Mouse (Mus musculus) limb, embryonic 10.5 days (tissue): ENCODE measurements around the gene Gm9767. TPM values are rescaled to one million over a fixed set of nuclear protein-coding genes. Genes with fewer than 3 reads are reported as not detected.

ENCODE experiments used
- DNase-seq: peaks from one replicate; pipeline ENCODE4 v3.0.0-alpha.2; 2017; ENCODE audit warnings: low spot score
- H3K27ac ChIP-seq: fragments of 300-500 bp; sonication (generic); 2 replicates; pipeline ENCODE4 v1.5.1; 2016; ENCODE audit warnings: mild to moderate bottlenecking
- H3K27me3 ChIP-seq: fragments of 300-500 bp; sonication (generic); 2 replicates; pipeline ENCODE4 v1.6.1; 2016; ENCODE audit warnings: low read depth, mild to moderate bottlenecking; ENCODE audit not compliant: poor library complexity, severe bottlenecking
- H3K36me3 ChIP-seq: fragments of 300-500 bp; sonication (generic); 2 replicates; pipeline ENCODE4 v1.6.1; 2016; ENCODE audit warnings: mild to moderate bottlenecking, moderate library complexity
- H3K4me1 ChIP-seq: fragments of 300-500 bp; sonication (generic); 2 replicates; pipeline ENCODE4 v1.6.1; 2016
- H3K4me3 ChIP-seq: fragments of 300-500 bp; sonication (generic); 2 replicates; pipeline ENCODE4 v1.5.1; 2016; ENCODE audit warnings: mild to moderate bottlenecking, moderate library complexity
- H3K9me3 ChIP-seq: fragments of 300-500 bp; sonication (generic); replicated peaks from 2 replicates; pipeline ENCODE4 v1.6.1; 2016; ENCODE audit warnings: mild to moderate bottlenecking
- WGBS: fragments of 180-500 bp; shearing (Covaris S2); methylation state at CpG from one replicate; pipeline ENCODE4 v1.1.7; 2016; 5-methylcytosine and 5-hydroxymethylcytosine counted together
- polyA plus RNA-seq: library from polyadenylated mRNA; unstranded; fragments of >200 nt; fragmentation: Nextera tagmentation; extraction: Ambion mirVana; gene quantifications from 2 replicates; pipeline ENCODE4 v1.2.1, GENCODE M21; 2016

Gene Gm9767
- polyA plus RNA-seq, result 0.21 TPM in 1 of 2 replicates, not detected in the other

DNA sequence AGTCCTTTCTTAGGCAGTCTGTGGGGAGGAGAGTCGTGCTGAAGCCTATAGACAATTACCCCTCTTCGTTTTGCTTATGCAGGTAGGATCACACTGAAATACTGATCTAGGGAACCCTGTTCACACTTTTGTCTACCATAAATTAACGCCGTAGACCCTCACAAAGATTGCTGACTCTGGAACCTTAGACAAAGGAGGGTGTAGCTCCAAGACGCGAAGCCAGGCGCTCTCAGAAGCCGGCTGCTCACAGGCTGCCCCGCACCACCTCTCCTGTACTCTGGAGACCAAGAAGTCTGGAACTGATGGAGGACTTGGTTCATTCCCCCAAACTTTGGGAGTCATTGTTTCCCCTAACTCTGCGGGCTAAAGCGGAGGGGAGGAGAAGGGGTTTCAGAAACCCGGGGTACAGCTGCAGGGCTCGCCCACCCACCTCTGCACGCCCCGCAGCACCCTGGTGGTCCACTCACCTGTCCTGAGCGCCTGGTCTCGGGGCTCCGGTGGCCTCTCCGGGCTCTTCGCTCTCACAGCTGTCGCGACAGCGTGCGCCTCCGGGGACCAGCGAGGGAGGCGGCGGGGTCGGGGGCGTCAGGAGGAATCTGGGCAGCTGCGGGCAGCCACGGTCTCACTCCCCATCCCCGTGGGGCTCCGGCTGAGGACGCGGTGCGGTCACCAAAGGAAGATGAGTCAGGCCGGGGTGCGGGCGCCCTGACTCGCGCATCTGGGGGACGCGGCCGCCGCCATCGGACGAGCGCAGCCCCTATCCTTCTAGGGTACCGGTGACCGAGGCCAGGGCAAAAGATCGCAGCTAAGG lies at the start of gene Gm9767:
Gm9767 (plus strand) TSS at position 585 of the 811 bp plus-strand sequence.
- 3% methylated on average over 52 of the region's 52 CpGs for WGBS
- peak within 1 kb of the TSS; percentile 74 for H3K27ac ChIP-seq

DNA sequence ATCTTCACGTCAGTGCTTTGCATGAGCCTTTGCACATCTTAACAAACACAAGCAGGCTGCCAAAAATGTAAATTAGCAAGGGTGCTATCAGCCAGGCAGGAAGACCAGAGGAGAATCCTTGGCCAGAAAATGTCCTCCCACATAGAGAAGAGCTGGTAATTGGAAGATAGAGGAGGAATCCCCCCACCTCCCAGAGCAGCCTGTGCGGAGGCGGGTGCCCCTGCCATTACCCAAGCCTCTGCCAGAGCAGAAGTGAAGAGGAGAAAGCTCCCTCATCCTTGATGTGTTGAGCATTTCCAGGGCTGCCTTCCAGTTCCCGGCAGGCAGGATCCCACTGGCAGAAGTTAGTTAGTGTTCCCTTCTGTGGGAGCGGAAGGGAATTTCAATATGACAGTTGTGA lies 43.1 kb upstream of the Gm9767 start:
- no peaks in the 10 kb centered on the region for H3K27me3 ChIP-seq
- WGBS, result 81% methylated on average over 5 of the region's 5 CpGs
- H3K4me1 ChIP-seq, result no peaks in the 10 kb centered on the region
- no peaks in the 10 kb centered on the region for H3K36me3 ChIP-seq
- no peak overlapping the region for H3K4me3 ChIP-seq
- no peak overlapping the region for H3K27ac ChIP-seq
- H3K9me3 ChIP-seq, result no peaks in the 10 kb centered on the region
- DNase-seq, result no peak

More for the DNA sequence above, at the start of gene Gm9767:
- Histone ChIP-seq H3K4me3 (peak within 1 kb of the TSS; percentile 59), H3K27me3 (peaks cover 39% of the 10 kb centered on the region), H3K9me3 (no peaks in the 10 kb centered on the region), H3K4me1 (peaks cover 9% of the 10 kb centered on the region), H3K36me3 (no peaks in the 10 kb centered on the region)
- peak; percentile 61 for DNase-seq

DNA sequence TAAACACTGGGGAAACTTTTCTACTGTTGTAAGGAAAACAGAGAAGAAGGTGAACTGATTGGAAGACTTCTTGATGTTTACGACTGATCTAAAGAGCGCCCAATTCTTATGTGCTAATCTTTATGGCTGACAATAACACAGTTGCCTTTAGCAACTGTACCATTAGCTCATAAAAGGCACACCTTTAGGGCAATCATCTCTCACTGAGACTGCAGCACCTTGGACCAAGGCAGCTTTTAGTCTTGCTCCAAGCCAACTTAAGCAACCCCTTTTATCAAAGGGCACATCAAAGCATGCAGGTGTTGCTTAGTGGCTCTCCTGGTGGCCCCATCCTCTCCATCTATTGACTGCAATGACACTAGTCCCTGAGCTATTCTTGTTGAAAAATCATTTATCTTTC lies 26.9 kb upstream of the Gm9767 start:
- no peak for DNase-seq
- 89% methylated on average over 2 of the region's 2 CpGs for WGBS
- Histone ChIP-seq H3K4me1 (no peaks in the 10 kb centered on the region), H3K27ac (no peak overlapping the region), H3K4me3 (no peak overlapping the region), H3K9me3 (no peaks in the 10 kb centered on the region), H3K36me3 (no peaks in the 10 kb centered on the region), H3K27me3 (no peaks in the 10 kb centered on the region)

DNA sequence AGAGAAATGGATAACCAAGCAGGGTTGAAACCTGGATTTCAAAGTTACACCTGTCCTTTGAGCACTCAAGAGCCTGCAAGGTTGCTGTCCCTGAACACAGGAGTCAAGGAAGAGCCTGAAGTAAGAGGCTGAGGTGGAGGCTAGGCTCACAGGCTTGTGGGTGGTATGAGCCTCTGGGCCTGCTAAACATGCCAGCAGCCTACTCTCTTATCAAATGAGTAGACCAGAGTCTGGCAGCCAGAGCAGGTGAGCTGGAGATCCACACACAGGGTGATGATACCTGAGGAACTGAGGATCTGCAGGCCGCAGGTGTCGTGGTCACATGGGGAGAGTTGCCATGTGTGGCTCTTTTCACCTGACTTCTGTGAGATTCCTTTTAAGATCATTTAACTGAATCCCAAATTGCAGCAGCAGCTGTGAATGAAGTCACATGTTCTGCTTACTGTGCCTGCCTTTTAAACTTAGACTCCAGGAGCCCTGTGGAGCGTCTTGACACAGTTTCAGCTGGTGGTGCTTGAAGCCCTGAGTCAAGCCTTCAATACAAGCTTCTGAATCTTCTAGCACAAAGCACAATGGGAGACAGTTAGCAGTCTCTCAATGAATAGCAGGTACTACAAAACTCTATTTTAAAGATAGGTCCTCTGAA lies 18.3 kb upstream of the Gm9767 start:
- Histone ChIP-seq H3K4me1 (no peaks in the 10 kb centered on the region), H3K27ac (no peak overlapping the region), H3K4me3 (no peak overlapping the region), H3K9me3 (no peaks in the 10 kb centered on the region), H3K36me3 (no peaks in the 10 kb centered on the region), H3K27me3 (no peaks in the 10 kb centered on the region)
- no peak for DNase-seq
- WGBS, result 94% methylated on average over 3 of the region's 3 CpGs

DNA sequence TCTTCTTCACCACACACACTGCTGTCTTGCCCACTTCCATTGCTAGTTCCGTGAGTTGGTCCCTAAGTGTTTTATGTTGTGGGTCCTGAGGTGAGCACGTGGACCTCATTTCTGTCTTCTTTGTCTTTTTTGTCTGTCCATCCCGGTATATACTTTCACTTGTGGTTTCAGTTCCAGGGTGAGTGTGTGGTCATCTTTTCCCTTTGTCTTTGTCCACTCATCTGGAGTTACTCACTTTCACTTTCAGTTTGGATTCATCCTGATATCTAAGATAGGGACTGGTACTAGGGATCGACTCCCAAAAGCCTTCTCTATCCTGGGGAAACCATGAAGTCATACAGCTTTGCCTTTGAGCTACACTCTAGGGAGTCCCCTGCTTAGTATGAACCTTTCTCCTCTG lies 15.0 kb upstream of the Gm9767 start:
- H3K9me3 ChIP-seq, result no peaks in the 10 kb centered on the region
- no peaks in the 10 kb centered on the region for H3K4me1 ChIP-seq
- WGBS, result 95% methylated on average over 4 of the region's 4 CpGs
- H3K27me3 ChIP-seq, result no peaks in the 10 kb centered on the region
- no peak for DNase-seq
- H3K4me3 ChIP-seq, result no peak overlapping the region
- no peaks in the 10 kb centered on the region for H3K36me3 ChIP-seq
- no peak overlapping the region for H3K27ac ChIP-seq

DNA sequence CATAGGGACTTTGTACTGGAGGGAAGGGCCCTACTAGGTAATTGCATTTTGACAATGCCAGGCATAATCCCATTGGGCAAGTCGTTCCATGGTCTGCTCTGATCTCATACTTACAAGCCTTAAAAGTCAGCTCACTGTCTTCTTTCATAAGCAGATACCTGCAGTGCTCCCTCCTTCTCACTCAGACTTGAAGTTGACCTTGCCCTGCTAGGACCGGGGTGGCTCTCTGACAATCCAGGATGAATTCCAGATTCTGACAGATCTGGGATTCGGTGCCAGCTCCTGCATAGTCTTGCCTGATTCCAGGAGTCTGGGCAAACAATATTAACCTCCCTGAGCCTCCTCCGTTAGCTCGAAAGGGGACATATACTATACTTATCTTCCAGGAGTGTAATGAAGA lies 6.1 kb upstream of the Gm9767 start:
- Histone ChIP-seq H3K36me3 (no peaks in the 10 kb centered on the region), H3K27ac (no peak overlapping the region), H3K4me1 (no peaks in the 10 kb centered on the region), H3K9me3 (no peaks in the 10 kb centered on the region), H3K27me3 (peaks cover 19% of the 10 kb centered on the region), H3K4me3 (no peak overlapping the region)
- 91% methylated on average over 5 of the region's 5 CpGs for WGBS
- DNase-seq, result no peak

DNA sequence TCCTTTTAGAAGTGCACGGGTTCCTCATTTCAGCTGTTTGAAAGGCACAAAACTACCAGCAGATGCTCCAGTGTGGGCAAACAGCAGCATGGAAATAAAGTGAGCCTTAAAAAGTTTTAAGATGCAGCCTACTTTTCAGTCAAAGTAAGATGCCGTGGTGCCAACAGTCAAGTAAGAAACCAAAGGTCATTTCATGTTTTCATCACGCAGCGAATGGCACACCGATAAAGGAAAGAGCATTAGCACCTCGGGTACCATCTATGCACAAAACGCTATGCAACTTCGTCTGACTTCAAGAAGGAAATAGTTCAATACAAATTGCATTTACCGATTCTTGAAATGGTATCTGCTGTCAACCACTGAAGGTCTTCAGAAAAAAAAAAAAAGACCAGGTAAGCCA lies 1.1 kb upstream of the Gm9767 start:
- Histone ChIP-seq H3K4me3 (no peak overlapping the region), H3K4me1 (peaks cover 9% of the 10 kb centered on the region)

DNA sequence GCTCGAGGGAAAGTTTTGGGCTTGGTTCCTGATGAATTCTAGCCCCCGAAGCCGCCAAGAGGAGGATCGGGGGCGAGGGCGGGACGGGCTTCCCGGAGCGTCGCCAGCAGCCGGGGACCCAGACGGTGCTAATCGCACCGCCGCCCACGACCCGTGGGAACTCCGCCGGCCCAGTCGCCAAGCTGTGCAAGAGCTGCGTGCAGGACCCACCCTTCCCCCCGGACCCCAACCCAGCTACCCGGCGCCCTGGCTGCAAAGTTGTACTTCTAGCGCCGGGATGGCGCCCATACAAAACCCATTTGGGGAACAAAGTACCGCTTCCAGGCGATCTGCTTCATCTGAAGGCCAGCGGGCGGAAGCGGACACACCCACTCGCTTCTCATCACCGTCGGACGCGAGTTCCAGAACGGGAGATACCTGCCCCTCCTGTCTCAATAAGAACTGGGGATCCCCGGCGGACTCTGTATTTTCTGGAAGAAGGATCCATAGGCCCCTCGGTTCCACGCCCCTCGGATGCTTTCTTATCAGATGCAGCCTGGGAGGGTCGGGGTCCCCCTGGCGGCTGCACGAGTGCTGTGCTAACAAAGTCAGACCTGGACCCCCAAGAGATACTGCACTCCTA lies 577 bp downstream of the Gm9767 start, which contains the start of gene Tmem200a:
Tmem200a (minus strand) TSS at position 532 of the 622 bp plus-strand sequence.
- Histone ChIP-seq H3K36me3 (no peaks in the 10 kb centered on the region), H3K27ac (peak within 1 kb of the TSS; percentile 74), H3K4me1 (peaks cover 9% of the 10 kb centered on the region), H3K4me3 (peak within 1 kb of the TSS; percentile 59), H3K27me3 (peaks cover 39% of the 10 kb centered on the region), H3K9me3 (no peaks in the 10 kb centered on the region)
- peak; percentile 85 for DNase-seq
- WGBS, result under 1% methylated on average over 45 of the region's 46 CpGs

More for the DNA sequence above, 1.1 kb upstream of the Gm9767 start:
- WGBS, result 90% methylated on average over 9 of the region's 9 CpGs
- Histone ChIP-seq H3K9me3 (no peaks in the 10 kb centered on the region), H3K27ac (no peak overlapping the region), H3K27me3 (peaks cover 39% of the 10 kb centered on the region), H3K36me3 (no peaks in the 10 kb centered on the region)
- DNase-seq, result no peak

DNA sequence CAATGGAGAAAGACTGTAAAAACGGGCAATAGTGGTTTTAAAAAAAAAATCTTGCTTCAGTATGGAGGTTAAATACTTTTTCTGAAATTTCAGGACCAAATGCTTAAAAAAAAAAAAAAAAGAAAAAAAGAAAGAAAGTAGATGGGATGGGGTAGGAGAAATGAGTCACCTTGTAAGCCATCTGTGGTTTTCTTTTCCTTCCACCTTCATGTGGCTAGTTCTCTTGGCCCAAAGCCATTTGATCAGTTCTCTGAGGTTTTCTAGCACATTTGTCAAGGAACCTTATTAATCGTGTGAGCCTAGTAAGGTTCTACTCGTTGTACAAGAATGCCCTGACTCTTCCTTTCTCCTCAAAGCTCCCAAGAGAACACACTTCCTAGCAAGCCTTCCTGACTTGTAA lies 1.6 kb downstream of the Gm9767 start:
- H3K4me1 ChIP-seq, result peaks cover 9% of the 10 kb centered on the region
- WGBS, result 82% methylated on average over 3 of the region's 3 CpGs
- no peaks in the 10 kb centered on the region for H3K9me3 ChIP-seq
- H3K4me3 ChIP-seq, result no peak overlapping the region
- peaks cover 39% of the 10 kb centered on the region for H3K27me3 ChIP-seq
- no peaks in the 10 kb centered on the region for H3K36me3 ChIP-seq
- H3K27ac ChIP-seq, result no peak overlapping the region
- DNase-seq, result no peak

DNA sequence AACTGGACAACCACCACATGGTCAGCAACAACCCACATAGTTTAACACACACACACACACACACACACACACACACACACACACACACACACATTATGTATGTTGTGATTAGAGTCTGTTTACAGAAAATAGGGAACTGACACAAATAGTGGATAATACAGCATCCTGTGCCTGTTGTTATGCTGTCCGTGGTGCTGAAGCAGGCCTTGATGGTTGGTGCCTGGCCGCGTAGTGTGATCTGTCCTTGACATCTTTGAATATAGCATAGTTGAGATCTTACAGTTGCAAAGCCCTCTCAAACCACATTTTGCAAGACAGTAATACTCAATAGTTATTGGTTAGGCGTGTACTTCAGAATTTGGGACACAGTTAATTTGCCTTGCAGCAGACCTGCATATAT lies 4.0 kb downstream of the Gm9767 start:
- H3K36me3 ChIP-seq, result no peaks in the 10 kb centered on the region
- peak; percentile 69 for DNase-seq
- no peak overlapping the region for H3K4me3 ChIP-seq
- WGBS, result 59% methylated on average over 4 of the region's 4 CpGs
- peaks cover 9% of the 10 kb centered on the region for H3K4me1 ChIP-seq
- H3K27me3 ChIP-seq, result peaks cover 19% of the 10 kb centered on the region
- no peak overlapping the region for H3K27ac ChIP-seq
- no peaks in the 10 kb centered on the region for H3K9me3 ChIP-seq

DNA sequence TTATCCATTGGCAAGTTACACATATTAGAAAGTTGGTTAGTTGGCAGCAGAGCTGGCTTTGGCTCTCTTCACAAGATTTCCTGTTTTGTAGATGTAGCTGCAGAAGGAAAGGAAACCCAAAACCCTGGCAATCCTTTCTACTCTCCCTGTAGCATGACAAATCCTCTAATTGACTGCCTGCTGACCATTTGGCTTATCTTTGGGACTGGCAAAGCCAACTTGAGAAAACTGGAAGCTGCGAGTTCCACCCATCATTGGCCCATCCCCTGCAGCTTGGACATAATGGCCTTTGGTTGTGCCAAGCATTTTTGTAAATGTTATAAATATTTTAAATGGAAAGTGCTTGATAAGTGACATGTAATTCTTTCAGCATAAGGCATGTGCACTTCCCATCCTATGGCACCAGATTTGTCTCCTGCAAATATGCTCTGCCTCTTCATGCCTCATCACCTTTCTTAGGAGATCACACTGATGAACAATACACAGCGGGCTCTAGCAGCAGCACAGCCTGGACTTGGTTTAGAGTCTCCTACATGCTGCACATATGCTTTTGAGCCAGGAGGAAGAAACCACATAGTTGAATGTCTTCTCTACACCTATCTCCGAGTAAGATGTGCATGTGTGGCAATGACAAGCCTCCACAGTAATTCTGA lies 25.4 kb downstream of the Gm9767 start:
- Histone ChIP-seq H3K4me3 (no peak overlapping the region), H3K36me3 (no peaks in the 10 kb centered on the region), H3K27me3 (no peaks in the 10 kb centered on the region), H3K9me3 (no peaks in the 10 kb centered on the region), H3K27ac (no peak overlapping the region), H3K4me1 (no peaks in the 10 kb centered on the region)
- 82% methylated on average over 3 of the region's 3 CpGs for WGBS
- DNase-seq, result no peak

DNA sequence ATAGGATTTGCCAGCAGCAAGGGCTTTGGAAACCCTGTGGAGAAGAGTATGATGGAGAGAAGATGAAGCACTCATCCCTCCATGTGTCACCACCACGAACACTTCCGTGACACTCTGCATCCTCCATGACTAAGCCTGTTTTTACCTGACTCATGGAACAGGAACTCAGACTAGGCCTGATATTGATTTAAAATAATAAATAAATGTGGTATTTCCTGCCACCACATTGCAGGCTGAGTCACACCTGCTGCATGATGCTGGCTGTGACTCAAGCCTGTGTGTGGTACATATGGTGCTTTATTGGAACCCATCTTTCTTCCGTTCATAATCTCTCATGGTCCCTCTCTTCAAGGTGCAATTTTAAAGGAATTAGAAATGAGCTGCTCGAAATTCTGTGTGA lies 36.4 kb downstream of the Gm9767 start:
- no peaks in the 10 kb centered on the region for H3K4me1 ChIP-seq
- 89% methylated on average over 4 of the region's 4 CpGs for WGBS
- no peak for DNase-seq
- H3K36me3 ChIP-seq, result no peaks in the 10 kb centered on the region
- no peaks in the 10 kb centered on the region for H3K27me3 ChIP-seq
- no peaks in the 10 kb centered on the region for H3K9me3 ChIP-seq
- no peak overlapping the region for H3K27ac ChIP-seq
- no peak overlapping the region for H3K4me3 ChIP-seq
